Mouse (Mus musculus): ENCODE results near the gene Kctd11.

Gene Kctd11

DNA sequence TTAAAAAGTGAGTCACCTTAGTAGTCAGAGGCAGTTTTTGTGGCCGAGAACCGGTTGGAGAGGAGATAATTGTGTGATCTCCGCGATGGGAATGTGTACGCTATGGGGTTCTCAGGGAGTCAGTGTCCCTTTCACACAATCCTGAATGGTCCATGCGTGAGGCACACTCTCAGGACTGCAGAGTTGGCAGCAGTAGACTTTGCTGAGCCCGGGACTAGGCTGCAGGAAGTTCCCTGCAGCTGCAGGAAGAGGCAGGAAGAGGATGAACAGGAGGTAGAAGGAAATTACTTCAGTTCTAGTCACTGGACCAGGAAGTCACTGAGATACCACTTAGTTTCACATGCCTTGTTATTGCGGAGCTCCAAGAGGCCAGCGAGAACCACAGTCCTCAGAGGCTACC, 32.1 kb downstream of the Kctd11 start:
- DNase-seq (ENCODE audit: low read depth, low spot score): no peak

DNA sequence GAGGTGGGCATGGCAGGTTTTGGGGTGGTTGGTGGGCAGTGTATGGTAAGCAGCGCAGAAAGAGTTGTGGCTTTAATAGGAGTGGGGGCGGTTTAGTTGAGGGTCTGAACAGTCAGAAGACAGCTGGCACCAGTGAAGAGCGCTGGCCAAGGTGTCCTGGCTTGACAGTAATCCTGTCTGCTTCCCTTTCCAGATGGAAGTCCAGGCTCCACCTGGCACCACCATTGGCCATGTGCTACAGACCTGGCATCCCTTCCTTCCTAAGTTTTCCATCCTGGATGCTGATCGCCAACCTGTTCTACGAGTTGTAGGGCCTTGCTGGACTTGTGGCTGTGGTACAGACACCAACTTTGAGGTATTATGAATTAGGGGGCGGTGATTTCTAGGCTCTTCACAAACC, 33.2 kb downstream of the Kctd11 start:
- no peak for DNase-seq (ENCODE audit: low read depth, low spot score)

DNA sequence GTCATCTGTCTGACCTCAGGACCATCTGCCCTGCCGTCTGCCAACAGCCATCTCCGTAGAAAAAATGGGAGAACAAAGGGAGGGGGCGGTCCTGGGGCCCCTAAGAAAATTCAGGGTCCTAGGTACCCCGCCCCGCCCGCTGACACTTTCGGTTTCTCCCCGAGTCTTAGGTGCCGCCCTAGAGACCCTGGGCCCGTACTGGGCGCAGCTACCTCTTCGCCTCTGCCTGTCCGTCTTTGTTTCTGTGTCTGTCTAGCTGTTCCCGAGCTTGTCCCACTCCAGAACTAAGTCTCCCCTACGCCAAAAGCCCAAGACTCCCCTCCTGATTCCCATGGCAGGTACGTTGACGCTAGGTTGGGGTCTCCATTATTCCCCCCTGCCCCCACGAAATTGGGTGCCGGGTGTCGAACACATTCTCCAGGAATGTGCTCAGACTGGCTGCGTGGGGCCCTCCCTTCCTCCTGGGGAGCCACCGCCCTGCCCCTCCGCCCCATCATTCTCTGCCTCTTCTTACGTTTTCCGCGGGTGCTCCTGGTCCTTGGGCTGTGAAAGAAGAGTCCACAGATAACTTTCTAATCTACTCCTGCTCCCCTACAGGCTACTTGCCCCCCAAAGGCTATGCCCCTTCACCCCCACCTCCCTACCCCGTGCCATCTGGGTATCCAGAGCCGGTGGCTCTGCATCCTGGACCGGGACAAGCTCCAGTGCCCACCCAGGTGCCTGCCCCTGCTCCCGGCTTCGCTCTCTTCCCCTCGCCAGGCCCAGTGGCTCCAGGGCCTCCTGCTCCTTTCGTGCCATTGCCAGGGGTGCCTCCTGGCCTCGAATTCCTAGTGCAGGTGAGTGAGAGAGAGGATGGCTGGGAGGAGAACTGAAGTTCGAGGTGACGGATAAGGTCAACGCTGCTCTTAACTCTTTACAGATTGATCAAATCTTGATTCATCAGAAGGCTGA, 34.2 kb downstream of the Kctd11 start:
- DNase-seq (ENCODE audit: low read depth, low spot score): no peak

DNA sequence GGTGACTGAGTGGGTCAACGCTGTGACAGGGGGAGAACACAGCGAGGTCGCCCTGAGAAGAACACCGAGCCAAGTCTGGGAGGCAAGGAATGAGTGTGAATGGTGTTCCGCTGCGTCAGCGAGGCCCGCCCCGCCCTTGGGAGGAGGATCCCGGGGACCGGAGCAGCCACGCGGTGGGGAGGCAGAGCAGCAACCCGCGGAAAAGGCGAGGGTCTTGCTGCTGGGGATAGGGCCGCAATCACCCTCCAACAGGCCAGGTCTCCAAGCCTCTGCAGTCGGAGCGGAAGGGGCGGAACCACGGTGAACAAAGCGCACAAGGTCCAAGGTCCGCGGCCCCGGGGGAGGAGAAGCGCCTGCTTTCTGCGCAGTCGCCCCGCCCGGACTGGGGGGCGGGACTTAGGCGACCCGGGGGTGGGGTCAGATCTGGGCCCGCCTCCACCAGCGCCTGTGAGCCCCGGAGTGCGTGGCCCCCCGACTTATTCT, 35.0 kb downstream of the Kctd11 start, which contains the start of gene Plscr3:
Plscr3 (plus strand) TSS at position 179 of the 483 bp plus-strand sequence.
- peak; percentile 76 for DNase-seq (ENCODE audit: low read depth, low spot score)

DNA sequence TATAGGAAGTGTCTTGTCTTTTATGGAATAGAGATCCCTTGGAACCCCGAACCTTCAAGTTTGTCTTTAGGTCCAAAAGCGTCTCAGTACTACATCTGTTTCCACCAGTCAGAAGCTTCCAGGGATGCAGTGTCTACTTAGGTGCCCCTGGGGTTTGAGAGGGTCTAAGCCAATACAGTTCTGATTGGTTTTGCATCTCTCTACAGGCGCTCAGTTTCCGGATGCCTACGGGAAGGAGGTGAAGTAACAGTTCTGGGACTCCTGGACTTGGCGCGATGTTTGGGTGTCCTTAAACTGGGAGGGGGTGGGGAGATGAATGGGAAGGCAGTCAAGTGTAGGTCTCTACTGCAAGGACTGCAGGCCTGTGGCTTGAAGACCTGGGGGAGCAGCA, 42.5 kb downstream of the Kctd11 start:
- DNase-seq (ENCODE audit: low read depth, low spot score): no peak

DNA sequence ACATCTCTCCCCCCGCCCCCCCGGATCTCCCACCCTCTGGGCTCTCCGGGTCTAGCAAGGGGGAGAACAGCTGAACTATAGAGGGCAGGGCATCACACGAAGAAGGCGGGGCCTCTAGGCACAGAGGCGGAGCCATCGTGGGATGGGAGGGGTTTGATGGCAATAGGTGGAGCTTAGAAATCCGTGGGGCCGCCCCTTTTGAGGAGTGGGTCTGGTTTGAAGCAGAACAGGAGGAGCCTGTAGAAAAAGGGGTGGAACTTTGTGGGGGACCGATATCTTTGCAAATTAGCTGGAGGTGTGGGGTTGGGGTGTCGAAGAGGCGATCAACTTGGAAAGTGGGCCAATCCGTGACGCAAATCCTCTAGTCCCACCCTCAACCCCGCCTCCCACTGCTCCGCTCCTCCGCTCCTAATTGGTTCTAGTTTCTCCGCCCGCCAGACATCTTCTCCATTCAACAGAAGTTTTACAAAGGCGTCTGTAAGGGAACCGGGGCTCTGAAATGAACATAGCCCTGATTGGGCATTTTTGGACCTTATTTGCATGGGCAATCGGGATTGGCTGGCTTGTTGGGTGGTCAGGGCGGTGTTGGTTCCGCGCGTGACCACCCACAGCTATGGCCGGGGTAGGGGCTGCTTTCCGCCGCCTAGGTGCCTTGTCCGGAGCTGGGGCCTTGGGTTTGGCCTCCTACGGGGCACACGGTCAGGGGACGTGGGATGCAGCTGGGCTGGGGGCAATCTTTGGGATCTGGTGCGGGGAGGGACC, 43.1 kb downstream of the Kctd11 start, which contains the start of gene Tmem256:
Tmem256 (plus strand) TSS at position 563 of the 762 bp plus-strand sequence.
- DNase-seq (ENCODE audit: low read depth, low spot score): peak; percentile 92

DNA sequence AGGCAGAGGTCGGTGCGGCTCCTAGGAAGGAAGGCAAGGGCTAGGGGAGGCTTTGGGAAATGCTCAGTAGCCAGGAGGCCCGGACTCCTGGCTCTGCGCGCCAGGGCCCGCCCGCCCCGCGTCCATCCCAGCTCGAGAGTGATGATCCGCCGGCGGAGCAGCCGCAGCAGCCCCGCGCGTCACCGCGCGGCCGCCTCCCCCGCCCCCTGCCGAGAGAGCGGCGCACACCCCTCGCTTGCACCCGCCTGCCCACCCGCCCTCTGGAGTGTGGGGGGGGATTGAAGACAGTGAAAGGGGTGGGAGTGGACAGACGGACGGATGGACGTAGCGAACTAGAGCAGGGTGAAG, 43.6 kb downstream of the Kctd11 start, which contains the start of gene Nlgn2:
Nlgn2 (minus strand) TSS at position 181 of the 348 bp plus-strand sequence.
- DNase-seq (ENCODE audit: low read depth, low spot score): no peak

DNA sequence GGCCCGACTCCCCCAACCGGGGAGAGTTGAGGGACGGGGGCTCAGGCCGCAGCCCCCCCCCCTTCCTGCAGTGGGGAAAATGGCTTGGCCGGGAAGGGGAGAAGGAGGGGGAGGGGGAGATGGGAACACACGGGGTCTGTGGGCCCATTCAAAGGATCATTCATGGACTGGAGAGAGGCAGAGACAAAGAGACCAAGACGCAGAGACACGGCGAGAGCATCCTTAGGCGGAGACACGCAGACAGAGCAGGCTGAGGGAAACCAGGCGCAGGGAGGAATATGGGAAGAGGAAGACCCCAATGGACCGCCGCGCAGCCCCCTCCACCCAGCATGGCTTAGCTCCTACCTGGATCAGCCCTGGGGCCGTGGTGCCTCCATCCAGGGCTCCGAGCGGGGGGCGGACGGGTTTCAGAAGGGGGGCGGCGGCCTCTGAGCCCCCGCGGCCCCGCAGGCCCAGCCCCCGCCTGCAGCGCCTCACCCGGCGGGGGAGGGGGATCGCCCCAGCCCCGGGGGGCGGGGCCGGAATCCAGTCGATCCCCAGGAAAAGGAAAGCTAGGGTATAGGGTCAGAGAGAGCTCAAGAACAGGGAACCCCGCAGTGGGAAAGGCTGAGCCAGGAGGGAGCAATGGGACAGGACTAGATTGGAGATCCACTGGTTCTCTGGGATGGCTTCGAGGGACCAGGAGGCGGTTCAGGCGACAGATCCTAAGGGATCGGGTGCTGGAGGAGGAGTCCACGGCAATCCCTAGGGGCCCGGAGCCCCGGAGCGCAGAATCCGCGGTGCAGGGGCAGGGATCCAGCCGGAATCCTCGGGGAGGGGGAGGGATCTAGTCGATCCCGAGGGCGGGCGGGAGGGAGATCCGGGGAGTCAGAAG, 44.3 kb downstream of the Kctd11 start:
- DNase-seq (ENCODE audit: low read depth, low spot score): no peak

DNA sequence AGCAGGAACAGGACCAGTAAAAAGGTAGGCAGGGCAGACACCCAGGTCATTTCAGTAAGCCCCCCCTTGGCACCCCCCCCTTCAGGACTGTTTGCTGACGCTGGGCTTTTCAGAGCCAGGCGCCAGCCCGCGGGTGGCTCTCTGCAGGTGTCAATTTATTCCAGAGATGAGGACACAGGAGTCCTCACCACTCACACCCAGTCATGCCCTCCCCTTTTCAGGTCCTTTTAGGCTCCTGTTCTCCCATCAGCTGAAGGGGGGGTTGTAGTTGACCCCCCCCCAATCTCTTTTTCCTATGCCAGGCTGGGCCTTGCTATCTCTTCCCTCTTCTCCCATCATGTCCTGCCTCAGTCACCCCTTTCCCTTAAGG, 45.3 kb downstream of the Kctd11 start:
- no peak for DNase-seq (ENCODE audit: low read depth, low spot score)

DNA sequence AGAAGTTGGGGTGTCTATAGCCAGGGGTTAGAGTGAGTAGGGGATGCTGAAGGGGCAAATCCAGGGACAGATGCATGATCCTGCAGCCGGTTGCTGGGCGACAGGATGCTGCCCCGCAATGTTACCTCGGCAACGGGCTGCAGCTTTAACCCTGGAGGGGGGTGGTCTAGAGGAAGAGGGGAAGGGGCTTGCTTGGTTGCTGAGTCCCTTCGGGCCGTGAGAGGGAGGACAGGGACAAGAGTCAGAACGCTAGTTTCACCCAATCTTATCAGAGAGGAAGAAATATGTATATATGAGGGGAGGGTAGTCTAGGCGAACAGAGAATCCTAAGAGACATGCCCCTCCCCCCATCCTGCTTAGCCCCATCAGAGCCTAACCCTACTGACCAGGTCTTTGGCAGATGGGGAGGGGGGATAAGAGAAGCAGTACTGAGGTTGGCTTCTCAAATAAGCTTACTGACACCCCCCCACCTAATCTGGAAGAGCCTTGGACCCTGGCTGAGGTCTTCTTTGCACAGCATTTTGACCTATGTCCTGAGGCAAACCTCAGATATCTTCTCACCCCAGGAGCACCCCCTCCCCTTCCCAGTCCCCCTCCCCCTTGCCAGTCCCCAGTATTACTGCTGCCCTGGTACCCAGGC, 45.8 kb downstream of the Kctd11 start:
- no peak for DNase-seq (ENCODE audit: low read depth, low spot score)

DNA sequence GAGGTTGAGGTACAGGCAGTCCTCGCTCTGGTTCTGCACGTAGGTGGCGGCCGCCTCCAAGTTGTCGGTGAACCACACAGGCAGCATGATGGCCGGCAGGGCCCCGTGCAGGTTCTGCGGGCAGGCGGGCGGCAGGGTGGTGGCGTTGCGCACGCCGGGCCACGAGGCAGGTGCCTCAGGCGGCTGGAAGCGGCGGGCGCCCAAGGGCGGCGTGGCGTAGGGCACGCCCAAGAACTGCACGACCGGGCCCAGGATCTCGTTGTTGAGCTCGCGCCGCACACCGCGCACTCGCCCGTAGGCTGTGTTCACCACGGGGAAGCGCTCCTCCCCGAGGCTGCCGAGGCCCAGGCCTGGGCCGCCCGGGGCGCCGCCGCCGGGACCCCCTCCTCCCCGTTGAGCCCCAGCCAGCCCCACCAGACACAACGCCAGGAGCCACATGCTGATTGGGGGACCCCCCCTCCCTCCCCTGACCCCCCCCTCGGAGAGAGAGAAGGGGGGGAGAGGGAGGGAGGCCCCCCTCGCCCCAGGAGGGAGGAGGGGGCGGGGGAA, 47.1 kb downstream of the Kctd11 start:
- peak; percentile 47 for DNase-seq (ENCODE audit: low read depth, low spot score)

DNA sequence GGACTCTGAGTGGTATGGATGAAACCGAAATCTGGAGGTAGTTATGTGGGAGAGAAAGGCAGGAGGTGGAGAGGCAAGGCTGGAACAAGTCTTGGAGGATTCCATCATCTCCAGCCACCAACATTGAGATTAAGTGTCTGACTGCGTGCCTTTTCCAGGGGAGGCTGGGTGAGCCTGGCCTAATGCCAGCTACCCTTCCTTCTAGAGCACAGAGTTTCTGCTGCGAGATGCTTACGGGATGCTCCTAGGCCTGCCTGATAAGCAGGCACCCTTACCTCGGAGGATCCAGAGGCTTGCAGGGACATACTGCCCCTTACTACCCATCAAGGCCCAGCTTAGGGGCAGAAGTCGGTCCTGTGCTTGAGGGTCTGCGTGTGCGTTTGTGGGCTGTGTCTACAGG, 47.7 kb downstream of the Kctd11 start:
- no peak for DNase-seq (ENCODE audit: low read depth, low spot score)

DNA sequence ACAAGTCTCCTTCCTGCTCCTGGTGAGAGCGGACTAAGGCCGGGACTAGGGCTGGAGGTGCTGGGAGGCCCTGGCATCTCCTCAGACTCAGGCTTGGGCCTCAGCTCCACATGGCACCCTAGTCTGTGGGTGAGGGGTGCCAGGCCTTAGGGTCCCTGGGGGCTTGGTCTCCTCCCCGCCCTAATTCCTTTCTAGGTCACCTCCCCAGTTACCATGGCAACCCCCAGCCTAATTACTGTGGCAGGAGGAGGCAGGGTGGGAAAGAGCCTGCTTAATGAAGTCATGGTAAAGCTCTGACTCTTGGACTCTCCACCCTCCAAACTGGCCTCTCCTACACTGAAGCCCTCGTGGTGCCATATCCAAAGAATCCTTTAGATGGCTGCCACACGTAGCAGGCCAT, 52.4 kb downstream of the Kctd11 start:
- DNase-seq (ENCODE audit: low read depth, low spot score): no peak
